Mouse (Mus musculus): Measurements from ENCODE around the gene Vps41. TPM values are rescaled to one million over a fixed set of nuclear protein-coding genes. Genes with fewer than 3 reads are reported as not detected.
A peak's percentile ranks its signal among the peaks of the same experiment; 100 is the strongest.

The Vps41 gene
- polyA plus RNA-seq, 1 experiment from 2014 or later, result 51.5 TPM

DNA sequence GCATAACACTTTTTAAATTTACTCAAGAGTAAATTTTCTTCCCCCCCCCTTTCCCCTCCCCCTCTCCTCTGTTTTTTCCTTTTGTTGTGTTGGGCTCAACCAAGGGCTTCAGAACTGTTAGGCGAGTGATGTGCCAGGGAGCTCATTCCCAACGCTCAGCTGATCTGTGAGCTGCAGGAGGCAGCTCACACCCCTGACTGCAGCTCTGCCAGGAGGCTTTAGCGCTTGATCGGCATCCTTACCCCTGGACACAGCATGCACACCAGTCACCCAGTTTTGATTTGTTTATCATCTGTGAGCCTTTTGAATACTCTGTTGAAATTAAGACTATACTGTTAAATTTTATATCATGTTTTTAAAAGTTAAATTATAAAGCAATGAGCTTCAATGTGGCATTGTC, 123.3 kb downstream of the Vps41 start:
- no peak overlapping the region for H3K9ac ChIP-seq (ENCODE audit: low read depth, low read length)
- ATAC-seq (replicated peaks; ENCODE audit: low FRiP score, low read depth) (no peak), DNase-seq (ENCODE audit: low spot score) (no peak)
- no peaks in the 10 kb centered on the region for H3K9me3 ChIP-seq (replicated peaks; ENCODE audit: low read length)
- H3K4me3 ChIP-seq (replicated peaks; ENCODE audit: low read depth, low read length), result no peak overlapping the region
- peaks cover 10% of the 10 kb centered on the region for H3K36me3 ChIP-seq (ENCODE audit: insufficient read depth, low read length)
- no peaks in the 10 kb centered on the region for H3K4me1 ChIP-seq (replicated peaks; ENCODE audit: insufficient read depth, low read length)
- no peak overlapping the region for H3K4me2 ChIP-seq (ENCODE audit: low read length)
- no peak overlapping the region for H3K27ac ChIP-seq
- 77% methylated on average over 4 of the region's 4 CpGs for WGBS
- TF ChIP-seq CTCF (IDR thresholded peaks at IDR 0.05; ENCODE audit: low read depth), result no peak
- no peaks in the 10 kb centered on the region for H3K27me3 ChIP-seq (ENCODE audit: insufficient read depth, low read length)

DNA sequence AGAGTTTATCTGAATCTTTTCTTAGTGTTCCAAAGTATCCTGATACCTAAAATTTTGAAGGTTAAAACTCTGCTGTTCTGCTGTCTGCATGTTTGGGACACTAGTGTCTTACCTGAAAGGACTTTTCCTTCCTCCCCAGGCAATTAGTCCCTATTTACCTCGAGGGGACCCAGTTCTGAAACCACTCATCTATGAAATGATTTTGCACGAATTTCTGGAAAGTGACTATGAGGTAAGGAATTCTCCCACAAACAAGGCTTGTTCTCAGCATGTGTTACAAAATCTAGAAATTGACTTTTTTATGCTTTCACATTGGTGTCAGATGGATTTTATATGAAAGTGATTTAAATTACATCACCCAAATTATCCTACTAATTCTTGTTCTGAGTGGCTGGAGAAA, 123.9 kb downstream of the Vps41 start:
- peaks cover 15% of the 10 kb centered on the region for H3K36me3 ChIP-seq (ENCODE audit: insufficient read depth, low read length)
- no peaks in the 10 kb centered on the region for H3K9me3 ChIP-seq (replicated peaks; ENCODE audit: low read length)
- no peak for ATAC-seq (replicated peaks; ENCODE audit: low FRiP score, low read depth)
- H3K4me3 ChIP-seq (replicated peaks; ENCODE audit: low read depth, low read length), result no peak overlapping the region
- 35% methylated on average over 2 of the region's 2 CpGs for WGBS
- no peak for DNase-seq (ENCODE audit: low spot score)
- H3K9ac ChIP-seq (ENCODE audit: low read depth, low read length), result no peak overlapping the region
- H3K27ac ChIP-seq, result no peak overlapping the region
- no peak overlapping the region for H3K4me2 ChIP-seq (ENCODE audit: low read length)
- H3K4me1 ChIP-seq (replicated peaks; ENCODE audit: insufficient read depth, low read length), result no peaks in the 10 kb centered on the region
- TF ChIP-seq CTCF (IDR thresholded peaks at IDR 0.05; ENCODE audit: low read depth), result no peak
- no peaks in the 10 kb centered on the region for H3K27me3 ChIP-seq (ENCODE audit: insufficient read depth, low read length)

GRCm38 (mm10) chr13:18841752-18842282, 124.7 kb downstream of the Vps41 start:
- TF ChIP-seq CTCF (IDR thresholded peaks at IDR 0.05; ENCODE audit: low read depth), result no peak
- WGBS, result 86% methylated on average over 6 of the region's 6 CpGs
- DNase-seq (ENCODE audit: low spot score) (no peak), ATAC-seq (replicated peaks; ENCODE audit: low FRiP score, low read depth) (no peak)
- H3K4me1 ChIP-seq (replicated peaks; ENCODE audit: insufficient read depth, low read length), result no peaks in the 10 kb centered on the region
- H3K4me3 ChIP-seq (replicated peaks; ENCODE audit: low read depth, low read length), result no peak overlapping the region
- H3K27ac ChIP-seq, result no peak overlapping the region
- H3K36me3 ChIP-seq (ENCODE audit: insufficient read depth, low read length), result peaks cover 21% of the 10 kb centered on the region
- H3K9ac ChIP-seq (ENCODE audit: low read depth, low read length), result no peak overlapping the region
- H3K9me3 ChIP-seq (replicated peaks; ENCODE audit: low read length), result no peaks in the 10 kb centered on the region
- H3K4me2 ChIP-seq (ENCODE audit: low read length), result no peak overlapping the region
- H3K27me3 ChIP-seq (ENCODE audit: insufficient read depth, low read length), result no peaks in the 10 kb centered on the region

DNA sequence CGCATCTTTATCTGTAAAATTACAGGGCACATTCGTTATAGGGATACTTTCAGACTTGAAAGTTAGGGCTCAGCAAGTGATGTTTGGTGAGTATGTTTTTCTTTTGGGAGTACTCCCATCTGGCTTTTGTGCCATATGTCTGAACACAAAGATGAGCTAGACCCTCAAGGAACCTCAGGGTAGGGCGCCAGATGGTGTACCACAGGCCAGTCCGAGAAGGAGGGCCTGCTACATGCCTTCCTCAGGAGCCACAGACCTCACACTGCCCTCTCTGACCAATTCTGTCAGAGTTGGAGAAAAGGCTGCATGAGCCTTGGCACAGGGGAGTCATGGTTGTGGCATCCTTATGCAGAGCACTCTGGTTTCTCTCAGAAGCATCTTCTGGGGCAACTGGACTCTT, 125.5 kb downstream of the Vps41 start:
- no peak overlapping the region for H3K4me2 ChIP-seq (ENCODE audit: low read length)
- WGBS, result 85% methylated on average over 4 of the region's 4 CpGs
- no peaks in the 10 kb centered on the region for H3K27me3 ChIP-seq (ENCODE audit: insufficient read depth, low read length)
- H3K9me3 ChIP-seq (replicated peaks; ENCODE audit: low read length), result no peaks in the 10 kb centered on the region
- no peak for TF ChIP-seq CTCF (IDR thresholded peaks at IDR 0.05; ENCODE audit: low read depth)
- no peak overlapping the region for H3K9ac ChIP-seq (ENCODE audit: low read depth, low read length)
- no peak overlapping the region for H3K27ac ChIP-seq
- DNase-seq (ENCODE audit: low spot score) (no peak), ATAC-seq (replicated peaks; ENCODE audit: low FRiP score, low read depth) (no peak)
- H3K36me3 ChIP-seq (ENCODE audit: insufficient read depth, low read length), result peaks cover 21% of the 10 kb centered on the region
- no peak overlapping the region for H3K4me3 ChIP-seq (replicated peaks; ENCODE audit: low read depth, low read length)
- no peaks in the 10 kb centered on the region for H3K4me1 ChIP-seq (replicated peaks; ENCODE audit: insufficient read depth, low read length)

GRCm38 (mm10) chr13:18843546-18843945, 126.5 kb downstream of the Vps41 start:
- Histone ChIP-seq H3K27me3 (ENCODE audit: insufficient read depth, low read length) (no peaks in the 10 kb centered on the region), H3K27ac (no peak overlapping the region), H3K4me1 (replicated peaks; ENCODE audit: insufficient read depth, low read length) (no peaks in the 10 kb centered on the region), H3K9ac (ENCODE audit: low read depth, low read length) (no peak overlapping the region), H3K9me3 (replicated peaks; ENCODE audit: low read length) (no peaks in the 10 kb centered on the region), H3K4me3 (replicated peaks; ENCODE audit: low read depth, low read length) (no peak overlapping the region), H3K36me3 (ENCODE audit: insufficient read depth, low read length) (peaks cover 25% of the 10 kb centered on the region), H3K4me2 (ENCODE audit: low read length) (no peak overlapping the region)
- WGBS, result 89% methylated on average over 1 of the region's 1 CpGs
- DNase-seq (ENCODE audit: low spot score) (no peak), ATAC-seq (replicated peaks; ENCODE audit: low FRiP score, low read depth) (no peak)
- TF ChIP-seq CTCF (IDR thresholded peaks at IDR 0.05; ENCODE audit: low read depth), result no peak

GRCm38 (mm10) chr13:18847386-18847785, 130.3 kb downstream of the Vps41 start:
- Histone ChIP-seq H3K4me1 (replicated peaks; ENCODE audit: insufficient read depth, low read length) (no peaks in the 10 kb centered on the region), H3K4me2 (ENCODE audit: low read length) (no peak overlapping the region), H3K4me3 (replicated peaks; ENCODE audit: low read depth, low read length) (no peak overlapping the region), H3K27me3 (ENCODE audit: insufficient read depth, low read length) (no peaks in the 10 kb centered on the region), H3K9me3 (replicated peaks; ENCODE audit: low read length) (no peaks in the 10 kb centered on the region), H3K27ac (no peak overlapping the region), H3K9ac (ENCODE audit: low read depth, low read length) (no peak overlapping the region), H3K36me3 (ENCODE audit: insufficient read depth, low read length) (peaks cover 20% of the 10 kb centered on the region)
- DNase-seq (ENCODE audit: low spot score) (no peak), ATAC-seq (replicated peaks; ENCODE audit: low FRiP score, low read depth) (no peak)
- 79% methylated on average over 3 of the region's 3 CpGs for WGBS
- no peak for TF ChIP-seq CTCF (IDR thresholded peaks at IDR 0.05; ENCODE audit: low read depth)

GRCm38 (mm10) chr13:18849563-18849962, 132.5 kb downstream of the Vps41 start:
- Histone ChIP-seq H3K36me3 (ENCODE audit: insufficient read depth, low read length) (peaks cover 20% of the 10 kb centered on the region), H3K27ac (no peak overlapping the region), H3K9ac (ENCODE audit: low read depth, low read length) (no peak overlapping the region), H3K4me2 (ENCODE audit: low read length) (no peak overlapping the region), H3K9me3 (replicated peaks; ENCODE audit: low read length) (no peaks in the 10 kb centered on the region), H3K4me1 (replicated peaks; ENCODE audit: insufficient read depth, low read length) (no peaks in the 10 kb centered on the region), H3K27me3 (ENCODE audit: insufficient read depth, low read length) (no peaks in the 10 kb centered on the region), H3K4me3 (replicated peaks; ENCODE audit: low read depth, low read length) (no peak overlapping the region)
- TF ChIP-seq CTCF (IDR thresholded peaks at IDR 0.05; ENCODE audit: low read depth), result no peak
- DNase-seq (ENCODE audit: low spot score) (no peak), ATAC-seq (replicated peaks; ENCODE audit: low FRiP score, low read depth) (0 out of 2 replicates have a peak, but pooled peaks have one; percentile 14)

All from kidney, postnatal 0 days (tissue).